Comparison of ENCODE assay signal across 15 mouse cellular contexts in the genomic region with DNA sequence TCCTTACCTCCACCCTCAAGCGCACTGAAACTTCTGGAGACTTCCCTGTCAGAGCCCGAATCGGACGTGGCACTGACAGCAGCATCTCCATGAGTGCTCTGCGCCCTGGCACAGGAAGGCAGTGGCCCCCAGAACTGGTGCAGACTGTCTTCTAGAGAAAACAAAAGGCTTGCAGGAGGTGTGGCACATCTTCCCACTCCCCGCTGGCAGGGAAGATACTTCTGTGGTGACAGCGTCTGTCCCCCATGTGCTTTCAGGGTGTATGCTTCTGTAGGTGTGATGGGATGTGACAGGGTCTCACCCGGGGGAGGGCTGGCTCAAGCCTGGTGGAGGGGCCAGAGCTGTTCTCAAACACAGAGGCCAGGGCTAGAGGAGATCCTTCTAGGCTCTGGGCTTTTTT. TPM values are rescaled to one million over a fixed set of nuclear protein-coding genes. Genes with fewer than 3 reads are reported as not detected.
A peak's percentile ranks its signal among the peaks of the same experiment; 100 is the strongest.
DNase-seq lines count a peak whose midpoint lies in the region; ATAC-seq and TF ChIP-seq lines count a peak whose summit lies in the region.
"Had no signal": no experiment of that assay in that cellular context is flagged by ENCODE, and none has a peak within 500 bp of the region (broad histone marks: within the 10 kb centered on the region; RNA-seq: fewer than 3 reads in every experiment).

No protein-coding gene starts in this region.

- peaks cover 4% of the 10 kb centered on the region; the same call in 1 of the 2 replicates for H3K4me1 ChIP-seq in forebrain, embryonic 14.5 days (ENCODE audit: control insufficient read depth, insufficient read depth, low read length)
- H3K4me1 ChIP-seq in hindbrain, postnatal 0 days (ENCODE audit: insufficient read depth, low read length): peaks cover 35% of the 10 kb centered on the region
- peaks cover 55% of the 10 kb centered on the region for H3K4me1 ChIP-seq in neural tube, embryonic 14.5 days (ENCODE audit: control insufficient read depth, insufficient read depth, low read length)
- peaks cover 5% of the 10 kb centered on the region; the same call in 1 of the 2 replicates for H3K4me1 ChIP-seq in kidney, embryonic 16.5 days (ENCODE audit: insufficient read depth, low read length)

- 26% methylated on average over 8 of the region's 8 CpGs for WGBS in forebrain, embryonic 14.5 days
- 20% methylated on average over 8 of the region's 8 CpGs for WGBS in hindbrain, postnatal 0 days
- WGBS in neural tube, embryonic 14.5 days: 31% methylated on average over 8 of the region's 8 CpGs
- WGBS in kidney, embryonic 16.5 days: 45% methylated on average over 8 of the region's 8 CpGs

- H3K4me3 ChIP-seq in forebrain, embryonic 14.5 days (ENCODE audit: low read depth, low read length): no peak overlapping the region
- peak overlapping the region; percentile 71; the same call in 1 of the 2 replicates for H3K4me3 ChIP-seq in hindbrain, postnatal 0 days (ENCODE audit: low read length)
- H3K4me3 ChIP-seq in neural tube, embryonic 14.5 days (ENCODE audit: low read depth, low read length): peak overlapping the region; percentile 52; the same call in 1 of the 2 replicates
- no peak overlapping the region for H3K4me3 ChIP-seq in kidney, embryonic 16.5 days (ENCODE audit: low read length)
- H3K4me3 ChIP-seq: left cerebral cortex, adult 2 months; stomach, embryonic 15.5 days had no signal

- H3K27ac ChIP-seq in forebrain, embryonic 14.5 days (ENCODE audit: low read depth, low read length): no peak overlapping the region
- no peak overlapping the region for H3K27ac ChIP-seq in hindbrain, postnatal 0 days
- no peak overlapping the region for H3K27ac ChIP-seq in neural tube, embryonic 14.5 days (ENCODE audit: low read depth, low read length)
- no peak overlapping the region for H3K27ac ChIP-seq in kidney, embryonic 16.5 days (ENCODE audit: low read length)
- H3K27ac ChIP-seq: embryonic facial prominence, embryonic 10.5 days; left cerebral cortex, adult 2 months; stomach, embryonic 15.5 days had no signal

- no peaks in the 10 kb centered on the region for H3K36me3 ChIP-seq in forebrain, embryonic 14.5 days (ENCODE audit: control insufficient read depth, insufficient read depth, low read length)
- H3K36me3 ChIP-seq in hindbrain, postnatal 0 days (ENCODE audit: insufficient read depth, low read length): no peaks in the 10 kb centered on the region
- no peaks in the 10 kb centered on the region for H3K36me3 ChIP-seq in neural tube, embryonic 14.5 days (ENCODE audit: control insufficient read depth, insufficient read depth, low read length)
- no peaks in the 10 kb centered on the region for H3K36me3 ChIP-seq in kidney, embryonic 16.5 days (ENCODE audit: insufficient read depth, low read length)
- H3K36me3 ChIP-seq: embryonic facial prominence, embryonic 10.5 days; stomach, embryonic 15.5 days had no signal

- ATAC-seq in forebrain, embryonic 14.5 days: no peak
- no peak for ATAC-seq in hindbrain, postnatal 0 days
- no peak for ATAC-seq in neural tube, embryonic 14.5 days (ENCODE audit: low read depth)
- no peak for ATAC-seq in kidney, embryonic 16.5 days (ENCODE audit: low FRiP score, low TSS enrichment)

- DNase-seq in cerebellum, adult 11-12 months: peak; percentile 39
- DNase-seq in cerebellum, adult 11 months: no peak
- no peak for DNase-seq in forebrain, embryonic 14.5 days (ENCODE audit: low spot score)
- peak; percentile 58 for DNase-seq in hindbrain, postnatal 0 days (ENCODE audit: low spot score)
- no peak for DNase-seq in adipocyte (ENCODE audit: low spot score)
- no peak for DNase-seq in yolk sac, embryonic 10.5 days (ENCODE audit: low spot score)
- DNase-seq: adrenal gland, adult 8-10 months; gastrocnemius, postnatal 36 days; kidney, adult 18-20 months; thymus, postnatal 4 days had no signal

- TF ChIP-seq CTCF in hindbrain, postnatal 0 days (IDR thresholded peaks at IDR 0.05; ENCODE audit: low read depth): no peak

- H3K9ac ChIP-seq in forebrain, embryonic 14.5 days (ENCODE audit: low read length): no peak overlapping the region
- H3K9ac ChIP-seq in hindbrain, postnatal 0 days (replicated peaks; ENCODE audit: low read length): no peak overlapping the region
- H3K9ac ChIP-seq in neural tube, embryonic 14.5 days (replicated peaks; ENCODE audit: low read depth, low read length): peak overlapping the region; percentile 32
- H3K9ac ChIP-seq in kidney, embryonic 16.5 days (replicated peaks; ENCODE audit: low read length): no peak overlapping the region
- H3K9ac ChIP-seq: stomach, embryonic 15.5 days had no signal

- no peaks in the 10 kb centered on the region for H3K9me3 ChIP-seq in forebrain, embryonic 14.5 days (replicated peaks; ENCODE audit: control insufficient read depth, low read length)
- no peaks in the 10 kb centered on the region for H3K9me3 ChIP-seq in hindbrain, postnatal 0 days (ENCODE audit: low read length)
- no peaks in the 10 kb centered on the region for H3K9me3 ChIP-seq in neural tube, embryonic 14.5 days (ENCODE audit: control insufficient read depth, low read length)
- no peaks in the 10 kb centered on the region for H3K9me3 ChIP-seq in kidney, embryonic 16.5 days (ENCODE audit: low read length)
- H3K9me3 ChIP-seq: embryonic facial prominence, embryonic 10.5 days; stomach, embryonic 15.5 days had no signal

- H3K4me2 ChIP-seq in forebrain, embryonic 14.5 days (ENCODE audit: low read length): peak overlapping the region; percentile 10; the same call in 1 of the 2 replicates
- H3K4me2 ChIP-seq in hindbrain, postnatal 0 days (ENCODE audit: low read depth, low read length): peak overlapping the region; percentile 81
- peak overlapping the region; percentile 71 for H3K4me2 ChIP-seq in neural tube, embryonic 14.5 days (ENCODE audit: low read depth, low read length)
- H3K4me2 ChIP-seq in kidney, embryonic 16.5 days (replicated peaks; ENCODE audit: low read depth, low read length): no peak overlapping the region
- H3K4me2 ChIP-seq: stomach, embryonic 15.5 days had no signal

- peaks cover 40% of the 10 kb centered on the region for H3K27me3 ChIP-seq in forebrain, embryonic 14.5 days (replicated peaks; ENCODE audit: control insufficient read depth, insufficient read depth, low read length)
- H3K27me3 ChIP-seq in hindbrain, postnatal 0 days (ENCODE audit: insufficient read depth, low read length): no peaks in the 10 kb centered on the region
- no peaks in the 10 kb centered on the region for H3K27me3 ChIP-seq in neural tube, embryonic 14.5 days (ENCODE audit: control insufficient read depth, insufficient read depth, low read length)
- H3K27me3 ChIP-seq in kidney, embryonic 16.5 days (ENCODE audit: insufficient read depth, low read length): peaks cover 55% of the 10 kb centered on the region

RNA-seq across cellular contexts. Expression of gene Nav2, which starts 53.0 kb away (rescaled TPM):
- polyA plus RNA-seq in forebrain, embryonic 14.5 days (2014; fragmentation: Nextera tagmentation; extraction: Ambion mirVana): 6.3 and 15.5 TPM in 2 replicates
- total RNA-seq in hindbrain, postnatal 0 days (2014; rRNA removed): 61.9 and 64.7 TPM in 2 replicates
- polyA plus RNA-seq in hindbrain, postnatal 0 days (2015; fragmentation: Nextera tagmentation; extraction: Ambion mirVana): 20.1 and 22.1 TPM in 2 replicates
- 24.7 and 36.5 TPM in 2 replicates for polyA plus RNA-seq in neural tube, embryonic 14.5 days (2014; fragmentation: Nextera tagmentation; extraction: Ambion mirVana)
- polyA plus RNA-seq in kidney, embryonic 16.5 days (2015; fragmentation: Nextera tagmentation; extraction: Ambion mirVana): 22.6 and 32.8 TPM in 2 replicates

Comparison
In these comparisons a context has a peak if more than half of its experiments do, and no peak if none do; other contexts are left out.
1. DNase-seq: peak in cerebellum, adult 11-12 months (single experiment) and hindbrain, postnatal 0 days (single experiment); none in cerebellum, adult 11 months (single experiment), forebrain, embryonic 14.5 days (single experiment), adipocyte (single experiment) and yolk sac, embryonic 10.5 days (single experiment).
2. H3K4me3 ChIP-seq: peak in hindbrain, postnatal 0 days (single experiment) and neural tube, embryonic 14.5 days (single experiment); none in forebrain, embryonic 14.5 days (single experiment) and kidney, embryonic 16.5 days (single experiment).